Mouse (Mus musculus): ENCODE measurements at regions not wholly inside any gene's neighbourhood (a gene's known extent, or its start where the extent isn't known, plus 50 kb on each side); places are given as distances from the start of the nearest gene placed in this dataset.

DNA sequence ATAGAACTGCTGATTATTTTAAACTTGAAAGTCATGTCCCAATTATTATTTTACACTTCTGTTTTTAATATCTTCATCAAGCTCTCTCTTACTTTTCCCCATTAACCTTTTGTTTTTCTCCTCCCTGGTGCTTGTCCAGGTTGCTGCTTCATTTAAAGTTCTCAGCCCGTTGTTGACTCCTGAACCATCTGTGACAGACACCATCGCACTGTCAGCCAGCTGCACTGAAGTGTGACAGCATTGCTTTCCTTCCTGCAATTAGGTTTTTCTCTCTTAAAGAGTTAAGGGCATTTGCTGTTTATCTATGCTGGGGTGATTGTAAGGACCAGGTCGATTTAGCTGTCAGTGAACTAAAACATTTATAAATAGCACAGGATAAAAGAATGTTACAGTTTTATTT lies 205.3 kb upstream of the Pou1f1 start:
- TF ChIP-seq CTCF (IDR thresholded peaks at IDR 0.05; ENCODE audit: extremely low read depth, insufficient read depth, low read length): no peak
- TF ChIP-seq POLR2A (IDR thresholded peaks at IDR 0.05; ENCODE audit: extremely low read depth, insufficient read depth, low read length): no peak
